Mouse (Mus musculus) kidney, adult 2 months (tissue): Measurements from ENCODE around the gene Fblim1.

Source experiments
- CTCF ChIP-seq: fragments of 200-500 bp; conservative IDR thresholded peaks from 2 replicates; pipeline ENCODE4 v1.5.1; 2011; ENCODE audit warnings: low read depth, mild to moderate bottlenecking, control low read depth, low read length, moderate library complexity, mixed read lengths; ENCODE audit not compliant: insufficient read depth, insufficient read length
- POLR2A ChIP-seq: fragments of 200-500 bp; IDR thresholded peaks from one replicate; pipeline ENCODE4 v1.6.1; 2011; ENCODE audit warnings: low read depth, low read length, control low read depth

GRCm38 (mm10) chr4:141641961-141642811 is 36.3 kb upstream of the Fblim1 start:
- TF ChIP-seq CTCF = no peak
- TF ChIP-seq POLR2A = no peak
